Mouse (Mus musculus) lung, embryonic 14.5 days (tissue): Measurements from ENCODE around the gene Tmc6. TPM values are rescaled to one million over a fixed set of nuclear protein-coding genes. Genes with fewer than 3 reads are reported as not detected.

Experiments used
- ATAC-seq: fragments of 200-750 bp; cut with Nextera tagmentation; 2 replicates; pipeline ENCODE4 v1.8.0; 2017; ENCODE audit warnings: mild to moderate bottlenecking, moderate TSS enrichment, moderate library complexity; ENCODE audit not compliant: insufficient read depth
- DNase-seq: peaks from one replicate; pipeline ENCODE4 v3.0.0-alpha.2; 2015
- H3K27ac ChIP-seq: fragments of 300-500 bp; sonication (generic); 2 replicates; pipeline ENCODE4 v1.5.1; 2014; ENCODE audit warnings: low read depth, mild to moderate bottlenecking, moderate library complexity
- H3K27me3 ChIP-seq: fragments of 300-500 bp; sonication (generic); 2 replicates; pipeline ENCODE4 v1.6.1; 2014; ENCODE audit warnings: low read length, control low read depth; ENCODE audit not compliant: insufficient read depth
- H3K36me3 ChIP-seq: fragments of 300-500 bp; sonication (generic); 2 replicates; pipeline ENCODE4 v1.6.1; 2014; ENCODE audit warnings: control low read depth; ENCODE audit not compliant: insufficient read depth
- H3K4me1 ChIP-seq: fragments of 300-500 bp; sonication (generic); 2 replicates; pipeline ENCODE4 v1.6.1; 2014; ENCODE audit warnings: antibody characterized with exemption, control low read depth; ENCODE audit not compliant: insufficient read depth
- H3K4me2 ChIP-seq: fragments of 300-500 bp; sonication (generic); 2 replicates; pipeline ENCODE4 v1.6.1; 2014; ENCODE audit warnings: mild to moderate bottlenecking
- H3K4me3 ChIP-seq: fragments of 300-500 bp; sonication (generic); 2 replicates; pipeline ENCODE4 v1.5.1; 2014; ENCODE audit warnings: low read depth, low read length
- H3K9ac ChIP-seq: fragments of 300-500 bp; sonication (generic); 2 replicates; pipeline ENCODE4 v1.6.1; 2014
- H3K9me3 ChIP-seq: fragments of 300-500 bp; sonication (generic); 2 replicates; pipeline ENCODE4 v1.6.1; 2016; ENCODE audit warnings: low read depth, low read length, control low read depth
- CTCF ChIP-seq: IDR thresholded peaks from 2 replicates; pipeline ENCODE4 v1.5.1; 2016; ENCODE audit warnings: antibody characterized with exemption, low read depth
- WGBS: fragments of 180-500 bp; shearing (Covaris S2); extraction: QIAGEN DNeasy Blood & Tissue Kit; methylation state at CpG from one replicate; pipeline ENCODE4 v1.1.7; 2014; 5-methylcytosine and 5-hydroxymethylcytosine counted together
- polyA plus RNA-seq: library from polyadenylated mRNA; unstranded; fragments of >200 nt; fragmentation: Nextera tagmentation; extraction: Ambion mirVana; gene quantifications from 2 replicates; pipeline ENCODE4 v1.2.1, GENCODE M21; 2014

Gene Tmc6
- polyA plus RNA-seq: 18.2 and 18.6 TPM in 2 replicates

DNA sequence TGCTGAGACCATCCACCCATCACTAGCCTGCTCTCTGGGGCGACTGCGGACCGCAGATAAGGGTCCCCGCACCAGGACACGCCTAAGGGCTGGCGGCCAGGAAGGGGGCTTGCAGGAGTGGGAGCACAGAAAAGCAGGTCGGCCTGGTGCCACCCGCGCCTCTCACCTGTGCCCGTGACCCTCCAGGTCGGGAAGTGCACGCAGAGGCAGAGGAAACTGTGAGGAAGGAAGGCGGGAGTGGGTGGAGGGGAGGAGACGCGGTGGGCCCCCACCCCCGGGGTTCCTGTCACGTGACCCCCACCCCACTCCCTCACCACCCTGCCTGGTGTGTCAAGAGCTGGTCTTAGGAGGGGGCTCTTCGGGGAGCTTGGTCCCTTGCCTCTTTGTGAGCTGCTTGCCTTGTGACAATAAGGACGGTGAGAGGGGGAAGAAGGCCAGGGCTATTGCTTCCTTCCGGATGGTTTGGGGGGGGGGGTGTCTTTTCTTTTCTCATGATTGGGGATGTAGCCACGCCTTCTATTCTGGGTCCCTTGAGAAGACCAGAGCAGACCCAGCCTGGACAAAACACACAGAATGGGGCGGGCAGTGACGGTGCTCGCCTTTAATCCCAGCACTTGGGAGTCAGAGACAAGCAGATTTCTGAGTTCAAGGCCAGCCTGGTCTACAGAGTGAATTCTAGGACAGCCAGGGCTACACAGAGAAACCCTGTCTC lies at the start of gene Tmc6, which contains the start of gene Tmc8:
Gene Tmc6 (minus strand): TSS at position 206 of the 712 bp plus-strand sequence.
Gene Tmc8 (plus strand): TSS at position 84 of the 712 bp plus-strand sequence.
- peak within 1 kb of the TSS; percentile 57 for H3K9ac ChIP-seq
- peak within 1 kb of the TSS; percentile 98 for H3K4me2 ChIP-seq
- DNase-seq (peak; percentile 39), ATAC-seq (no peak)
- WGBS: 45% methylated on average over 24 of the region's 24 CpGs
- H3K36me3 ChIP-seq: 0 out of 2 replicates have a peak, but pooled peaks cover 6% of the 10 kb centered on the region
- H3K4me1 ChIP-seq: peaks cover 28% of the 10 kb centered on the region
- no peaks in the 10 kb centered on the region for H3K27me3 ChIP-seq
- H3K4me3 ChIP-seq: peak within 1 kb of the TSS; percentile 50
- peak within 1 kb of the TSS; percentile 89 for H3K27ac ChIP-seq
- no peaks in the 10 kb centered on the region for H3K9me3 ChIP-seq
- TF ChIP-seq CTCF: no peak

DNA sequence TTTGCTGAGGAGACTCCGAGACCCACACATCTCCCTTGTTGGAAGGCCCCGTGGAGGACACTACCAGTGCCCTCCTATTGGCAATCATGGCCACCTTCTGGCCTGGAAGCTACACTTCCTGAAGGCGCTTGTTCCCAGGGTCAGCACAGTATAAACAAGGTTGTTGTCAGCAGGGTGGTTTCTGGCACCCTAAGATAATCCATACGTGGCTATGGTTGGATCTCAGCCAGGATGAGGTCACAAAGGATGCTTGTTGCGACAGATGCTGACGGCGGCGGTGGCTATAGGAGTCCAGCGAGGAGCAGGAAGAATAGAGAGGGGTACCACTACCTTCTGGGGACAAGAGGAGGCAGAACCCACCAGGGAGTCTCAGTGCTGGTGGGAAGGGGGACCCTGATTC lies 48.4 kb upstream of the Tmc6 start:
- H3K9ac ChIP-seq: no peak overlapping the region
- no peaks in the 10 kb centered on the region for H3K27me3 ChIP-seq
- no peaks in the 10 kb centered on the region for H3K9me3 ChIP-seq
- peak; percentile 86 for DNase-seq
- no peak overlapping the region for H3K4me3 ChIP-seq
- H3K4me1 ChIP-seq: peaks cover 36% of the 10 kb centered on the region
- no peak overlapping the region for H3K4me2 ChIP-seq
- H3K27ac ChIP-seq: peak overlapping the region; percentile 71
- no peak for TF ChIP-seq CTCF
- WGBS: 52% methylated on average over 9 of the region's 9 CpGs
- ATAC-seq: no peak
- H3K36me3 ChIP-seq: no peaks in the 10 kb centered on the region

DNA sequence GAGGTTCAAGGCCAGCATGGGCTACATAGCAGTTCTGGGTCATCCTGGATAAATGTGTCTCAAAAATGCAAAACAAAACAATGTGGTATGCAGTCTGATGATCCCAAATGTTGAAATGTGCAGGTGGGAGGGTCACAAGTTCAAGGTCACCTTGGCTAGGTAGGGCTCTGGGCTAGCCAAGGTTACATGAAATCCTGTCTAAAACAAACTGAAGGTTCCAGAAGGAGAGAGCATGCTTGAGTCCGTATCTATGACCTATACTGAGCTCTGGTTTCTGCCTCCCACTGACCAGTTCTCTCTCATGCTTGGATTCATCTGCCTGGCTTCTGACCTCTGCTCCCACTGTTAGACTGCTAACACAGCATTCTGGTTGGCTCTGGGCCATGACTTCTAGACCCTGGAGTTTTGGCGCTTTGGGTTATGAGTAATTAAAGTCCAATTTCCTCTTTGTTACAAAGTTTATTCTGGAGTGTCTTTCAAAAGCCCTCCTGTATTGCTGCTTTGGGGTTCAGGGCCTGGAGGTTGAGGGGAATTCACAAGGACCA lies 47.7 kb upstream of the Tmc6 start:
- H3K27me3 ChIP-seq: no peaks in the 10 kb centered on the region
- H3K4me2 ChIP-seq: no peak overlapping the region
- no peak overlapping the region for H3K9ac ChIP-seq
- H3K4me1 ChIP-seq: peaks cover 36% of the 10 kb centered on the region
- no peaks in the 10 kb centered on the region for H3K36me3 ChIP-seq
- H3K4me3 ChIP-seq: no peak overlapping the region
- ATAC-seq (no peak), DNase-seq (peak; percentile 76)
- no peaks in the 10 kb centered on the region for H3K9me3 ChIP-seq
- TF ChIP-seq CTCF: no peak
- H3K27ac ChIP-seq: peak overlapping the region; percentile 71
- WGBS: 49% methylated on average over 2 of the region's 2 CpGs

DNA sequence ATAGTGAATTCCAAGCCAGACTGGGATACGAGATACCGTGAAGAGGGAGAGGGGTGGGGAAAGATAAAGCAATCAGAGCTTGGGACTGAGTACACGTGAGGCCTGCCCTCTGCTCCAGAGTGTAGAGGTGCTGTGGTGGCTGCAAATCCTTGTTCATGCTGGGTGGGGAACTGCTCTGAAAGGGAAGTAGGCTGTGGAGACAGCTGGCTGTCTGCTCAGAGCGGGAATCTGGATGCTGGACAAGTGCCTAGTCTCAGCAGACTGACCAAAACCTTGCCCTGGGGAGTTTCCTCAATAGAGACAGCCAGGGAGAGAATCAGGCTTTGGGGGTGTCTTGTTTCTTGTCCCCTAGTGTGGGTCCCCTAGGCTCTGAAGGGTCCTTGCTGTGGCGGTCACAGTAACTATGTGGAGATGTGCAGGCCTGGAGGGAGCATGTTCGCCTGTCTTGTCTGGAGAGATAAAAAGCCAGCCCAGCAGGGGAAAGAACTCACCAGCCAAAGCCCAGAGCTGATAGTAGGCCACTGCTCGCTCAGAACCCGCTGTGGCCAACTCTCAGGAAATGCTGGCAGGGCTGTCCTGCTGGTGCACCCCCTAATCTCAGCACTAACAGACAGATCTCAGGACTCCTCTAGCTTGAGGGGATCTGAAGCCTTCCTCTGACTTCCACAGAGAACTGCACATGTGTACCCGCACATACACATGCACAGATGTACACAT lies 47.0 kb upstream of the Tmc6 start:
- no peaks in the 10 kb centered on the region for H3K36me3 ChIP-seq
- no peak for ATAC-seq
- TF ChIP-seq CTCF: no peak
- H3K4me2 ChIP-seq: no peak overlapping the region
- H3K27ac ChIP-seq: peak overlapping the region; percentile 71
- WGBS: 31% methylated on average over 9 of the region's 9 CpGs
- H3K4me1 ChIP-seq: peaks cover 39% of the 10 kb centered on the region
- peak; percentile 73 for DNase-seq
- no peaks in the 10 kb centered on the region for H3K27me3 ChIP-seq
- no peak overlapping the region for H3K4me3 ChIP-seq
- H3K9ac ChIP-seq: no peak overlapping the region
- H3K9me3 ChIP-seq: no peaks in the 10 kb centered on the region

DNA sequence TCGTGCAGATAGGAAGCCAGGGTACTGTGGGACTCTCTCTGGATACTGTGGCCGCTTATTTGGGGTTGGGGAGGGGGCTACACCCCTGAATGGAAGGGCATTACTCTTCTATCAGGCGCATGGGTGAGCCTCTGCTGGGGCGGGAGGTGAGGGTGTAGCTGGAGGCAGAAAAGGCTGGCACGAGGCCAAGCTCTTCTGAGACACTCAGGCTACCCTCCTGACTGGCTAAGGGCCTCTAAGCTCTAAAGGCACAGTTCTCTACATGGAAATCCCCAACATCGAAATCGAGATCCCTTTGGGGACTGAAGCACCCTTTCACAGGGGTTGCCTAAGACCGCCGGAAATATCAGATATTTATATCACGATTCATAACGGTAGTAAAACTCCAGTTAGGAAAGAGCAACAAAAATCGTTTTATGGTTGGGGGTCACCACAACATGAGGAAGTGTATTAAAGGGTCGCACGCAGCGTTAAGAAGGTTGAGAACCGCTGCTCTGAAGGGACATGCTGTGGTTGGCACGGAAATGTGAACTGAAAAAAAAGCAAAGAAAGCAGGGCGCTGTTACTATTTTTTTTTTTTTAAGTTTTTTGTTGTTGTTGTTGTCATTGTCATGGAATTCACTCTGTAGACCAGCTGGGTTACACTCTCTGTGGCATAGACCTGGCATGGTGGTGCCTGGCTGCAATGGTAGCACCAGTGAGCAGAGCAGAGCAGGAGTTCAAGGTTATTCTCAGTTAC lies 46.3 kb upstream of the Tmc6 start:
- WGBS: 49% methylated on average over 18 of the region's 18 CpGs
- Histone ChIP-seq H3K27ac (peak overlapping the region; percentile 71; the same call in 1 of the 2 replicates), H3K9ac (no peak overlapping the region), H3K4me3 (no peak overlapping the region), H3K4me1 (peaks cover 40% of the 10 kb centered on the region), H3K4me2 (peak overlapping the region; percentile 13; the same call in 1 of the 2 replicates), H3K36me3 (peaks cover 2% of the 10 kb centered on the region), H3K9me3 (no peaks in the 10 kb centered on the region), H3K27me3 (no peaks in the 10 kb centered on the region)
- no peak for TF ChIP-seq CTCF
- DNase-seq (peak; percentile 83), ATAC-seq (no peak)

DNA sequence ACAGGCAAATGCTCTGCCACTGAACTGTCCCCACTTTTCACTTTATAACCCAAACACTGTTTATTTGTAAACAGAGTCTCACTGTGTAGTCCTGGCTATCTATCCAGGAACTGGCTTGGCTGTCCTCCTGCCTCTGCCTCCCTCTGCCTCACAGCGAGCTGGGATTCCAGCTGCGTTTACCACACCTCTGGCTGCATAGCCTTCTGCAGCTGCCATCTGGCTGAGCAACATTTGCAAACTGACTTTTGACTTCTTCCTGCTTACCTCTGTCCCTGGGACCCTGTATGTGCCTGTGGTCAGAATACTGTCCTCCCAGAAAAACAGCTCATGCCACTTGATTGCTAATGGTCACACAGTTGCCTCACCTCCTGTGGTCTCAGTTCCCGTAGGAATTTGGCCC lies 45.4 kb upstream of the Tmc6 start:
- no peak for ATAC-seq
- H3K9me3 ChIP-seq: no peaks in the 10 kb centered on the region
- WGBS: 36% methylated on average over 3 of the region's 3 CpGs
- no peak for TF ChIP-seq CTCF
- peaks cover 12% of the 10 kb centered on the region for H3K36me3 ChIP-seq
- no peak overlapping the region for H3K27ac ChIP-seq
- peaks cover 40% of the 10 kb centered on the region for H3K4me1 ChIP-seq
- H3K4me3 ChIP-seq: no peak overlapping the region
- no peak overlapping the region for H3K9ac ChIP-seq
- H3K4me2 ChIP-seq: no peak overlapping the region
- peak; percentile 27 for DNase-seq
- H3K27me3 ChIP-seq: no peaks in the 10 kb centered on the region
